Mouse (Mus musculus): ENCODE measurements around the gene Hoxa9. TPM values are rescaled to one million over a fixed set of nuclear protein-coding genes. Genes with fewer than 3 reads are reported as not detected.
A peak's percentile ranks its signal among the peaks of the same experiment; 100 is the strongest.

Hoxa9 gene
- polyA plus RNA-seq, 1 experiment from 2014 or later: 58.3 TPM

DNA sequence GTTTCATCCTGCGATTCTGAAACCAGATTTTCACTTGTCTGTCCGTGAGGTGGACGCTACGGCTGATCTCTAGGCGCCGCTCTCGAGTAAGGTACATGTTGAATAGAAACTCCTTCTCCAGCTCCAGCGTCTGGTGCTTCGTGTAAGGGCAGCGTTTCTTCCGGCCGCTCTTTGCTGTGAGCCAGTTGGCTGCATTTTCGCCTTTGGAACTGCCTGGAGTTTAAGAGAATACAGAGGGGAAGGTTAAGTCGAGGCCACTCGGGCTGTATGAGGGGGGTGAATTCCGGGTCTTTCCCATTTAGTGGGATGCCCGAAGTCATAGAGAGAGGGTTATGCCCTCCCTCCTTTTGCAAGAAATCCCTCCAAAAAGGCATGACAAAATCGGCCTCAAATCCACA is 1.7 kb upstream of the Hoxa9 start:
- ATAC-seq (ENCODE audit: low FRiP score, low read depth): no peak
- Histone ChIP-seq H3K4me1 (peaks cover 25% of the 10 kb centered on the region), H3K9me3 (no peaks in the 10 kb centered on the region), H3K4me2 (replicated peaks) (peak overlapping the region; percentile 75), H3K9ac (peak overlapping the region; percentile 100), H3K27me3 (no peaks in the 10 kb centered on the region), H3K4me3 (peak overlapping the region; percentile 95), H3K27ac (peak overlapping the region; percentile 100), H3K36me3 (peaks cover 35% of the 10 kb centered on the region)
- under 1% methylated on average over 18 of the region's 18 CpGs for WGBS

DNA sequence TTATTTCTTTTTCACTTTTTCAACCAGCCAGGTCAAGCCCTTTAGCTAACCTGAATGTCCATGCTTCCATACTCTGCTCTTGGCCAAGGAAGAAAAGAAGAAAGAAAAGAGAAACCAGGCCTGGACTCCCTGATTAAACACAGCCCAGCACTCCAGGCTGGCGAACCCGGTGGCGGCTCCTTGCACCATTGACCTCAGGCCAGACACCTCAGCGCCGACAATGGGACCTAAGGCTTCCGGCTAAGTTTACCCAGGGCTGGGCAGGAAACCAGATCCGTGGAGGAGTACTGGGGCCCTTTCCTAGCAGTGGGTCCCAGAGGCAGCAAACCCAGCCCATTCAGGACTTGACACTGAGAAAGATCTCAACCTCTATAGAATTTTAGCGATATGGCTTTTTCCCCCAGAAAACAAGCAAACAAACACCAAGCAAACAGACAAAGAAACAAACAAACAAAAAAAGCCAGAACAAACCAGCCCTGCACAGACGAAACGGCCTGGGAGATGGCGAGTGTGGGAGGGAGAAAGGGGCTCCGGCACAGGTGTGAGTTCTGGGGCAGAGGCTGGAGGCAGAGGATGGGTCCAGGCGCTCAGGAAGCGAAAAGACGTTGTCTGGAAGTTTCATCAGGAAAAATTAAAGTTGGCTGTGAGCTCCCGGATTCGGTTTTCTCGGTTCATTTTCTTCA is 1.1 kb upstream of the Hoxa9 start:
- Histone ChIP-seq H3K9me3 (no peaks in the 10 kb centered on the region), H3K36me3 (peaks cover 35% of the 10 kb centered on the region), H3K27me3 (no peaks in the 10 kb centered on the region), H3K27ac (peak overlapping the region; percentile 100), H3K4me1 (peaks cover 28% of the 10 kb centered on the region), H3K4me3 (peak overlapping the region; percentile 95), H3K9ac (peak overlapping the region; percentile 100), H3K4me2 (replicated peaks) (peak overlapping the region; percentile 75)
- WGBS: under 1% methylated on average over 18 of the region's 18 CpGs
- ATAC-seq (ENCODE audit: low FRiP score, low read depth): no peak

DNA sequence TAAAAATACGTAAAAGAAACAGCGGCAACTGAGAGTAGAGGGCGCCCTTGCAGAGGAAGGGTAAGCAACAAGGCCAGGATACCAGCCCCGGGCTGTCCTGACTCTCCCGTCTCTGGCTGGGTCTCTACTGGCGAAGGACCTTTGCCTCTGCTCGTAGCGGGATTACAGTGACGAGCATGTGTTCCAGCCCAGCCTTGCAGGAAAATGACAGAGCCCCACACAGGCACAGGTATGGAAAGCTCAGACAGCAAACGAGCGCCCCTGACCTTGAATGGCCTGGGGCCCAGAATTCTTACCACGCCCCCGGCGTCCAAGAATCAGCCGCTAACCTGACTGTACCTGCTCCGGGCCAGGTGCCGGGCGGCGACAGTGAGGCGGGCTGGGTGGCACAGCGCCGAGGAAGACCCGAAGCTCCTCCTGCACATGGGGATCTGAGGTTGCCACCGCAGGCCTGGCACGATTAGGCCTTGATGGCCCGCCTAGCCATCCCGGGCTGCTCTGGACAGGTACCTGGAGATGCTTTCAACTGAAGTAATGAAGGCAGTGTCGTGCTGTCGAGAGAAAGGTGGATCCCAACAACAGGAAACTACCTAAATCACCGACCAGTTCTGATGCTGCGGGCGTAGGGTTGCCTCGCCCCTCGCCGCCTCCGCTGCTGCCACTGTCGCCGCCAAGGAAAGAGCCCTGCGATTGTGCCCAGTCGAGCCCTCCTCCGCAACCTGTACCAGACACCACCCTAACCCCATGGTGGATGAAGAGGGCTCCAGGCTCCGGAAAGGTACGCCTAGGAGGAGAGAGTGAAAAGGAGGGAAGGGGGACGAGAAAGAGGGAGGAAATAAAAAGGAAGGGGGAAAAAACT is 1.1 kb downstream of the Hoxa9 start:
- peak overlapping the region; percentile 95 for H3K4me3 ChIP-seq
- no peak for ATAC-seq (ENCODE audit: low FRiP score, low read depth)
- no peaks in the 10 kb centered on the region for H3K9me3 ChIP-seq
- H3K27me3 ChIP-seq: no peaks in the 10 kb centered on the region
- H3K4me1 ChIP-seq: peaks cover 12% of the 10 kb centered on the region
- peak overlapping the region; percentile 89 for H3K4me2 ChIP-seq (replicated peaks)
- H3K36me3 ChIP-seq: peaks cover 40% of the 10 kb centered on the region
- under 1% methylated on average over 44 of the region's 44 CpGs for WGBS
- peak overlapping the region; percentile 99 for H3K27ac ChIP-seq
- H3K9ac ChIP-seq: peak overlapping the region; percentile 99

GRCm38 (mm10) chr6:52228475-52229465 is 2.1 kb downstream of the Hoxa9 start:
- H3K4me2 ChIP-seq (replicated peaks): peak overlapping the region; percentile 89
- H3K9ac ChIP-seq: peak overlapping the region; percentile 99
- H3K27ac ChIP-seq: peak overlapping the region; percentile 99
- WGBS: under 1% methylated on average over 38 of the region's 38 CpGs
- no peak for ATAC-seq (ENCODE audit: low FRiP score, low read depth)
- peaks cover 12% of the 10 kb centered on the region for H3K4me1 ChIP-seq
- H3K9me3 ChIP-seq: no peaks in the 10 kb centered on the region
- peaks cover 41% of the 10 kb centered on the region for H3K36me3 ChIP-seq
- H3K27me3 ChIP-seq: no peaks in the 10 kb centered on the region
- H3K4me3 ChIP-seq: peak overlapping the region; percentile 95

GRCm38 (mm10) chr6:52227470-52228222 is 3.2 kb downstream of the Hoxa9 start:
- Histone ChIP-seq H3K4me2 (replicated peaks) (peak overlapping the region; percentile 93), H3K27me3 (no peaks in the 10 kb centered on the region), H3K4me3 (peak overlapping the region; percentile 86), H3K36me3 (peaks cover 38% of the 10 kb centered on the region), H3K9me3 (no peaks in the 10 kb centered on the region), H3K9ac (peak overlapping the region; percentile 99), H3K27ac (peak overlapping the region; percentile 99), H3K4me1 (peaks cover 12% of the 10 kb centered on the region)
- ATAC-seq (ENCODE audit: low FRiP score, low read depth): no peak
- 3% methylated on average over 11 of the region's 11 CpGs for WGBS

DNA sequence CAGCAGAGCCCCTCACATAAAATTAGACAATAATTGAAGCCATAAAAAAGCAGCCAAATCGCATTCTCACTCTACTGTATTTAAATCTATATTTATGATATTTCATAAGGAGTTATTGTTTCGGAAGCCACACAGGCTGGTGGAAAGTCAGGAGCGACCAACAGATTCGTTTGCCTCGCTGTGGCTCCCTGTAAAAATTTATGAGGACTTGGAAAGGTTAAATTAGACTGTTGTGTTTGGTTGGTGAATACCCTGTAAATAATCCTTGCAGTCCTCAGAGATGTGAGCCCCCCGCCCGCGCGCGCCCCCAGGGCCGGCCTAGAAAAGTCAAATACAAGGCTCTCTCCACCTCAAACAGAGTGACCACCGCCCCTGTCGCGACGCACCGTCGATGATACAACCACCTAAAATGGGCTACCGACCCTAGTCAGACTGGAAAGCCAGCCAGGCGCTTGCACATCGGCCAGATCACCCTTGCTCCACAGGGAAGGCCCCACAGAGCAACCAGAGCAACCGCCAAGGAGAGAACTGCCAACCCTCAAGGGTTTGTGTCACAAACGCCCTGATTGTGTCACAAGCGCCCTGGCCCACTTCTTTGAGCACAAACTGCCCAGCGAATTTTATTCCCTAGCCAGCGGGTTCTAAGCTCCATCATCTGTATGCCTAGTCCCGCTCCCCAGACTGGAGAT is 4.2 kb downstream of the Hoxa9 start:
- H3K27me3 ChIP-seq: no peaks in the 10 kb centered on the region
- whole genome bisulfite sequencing: 1% methylated on average over 26 of the region's 26 CpGs
- H3K9ac ChIP-seq: peak overlapping the region; percentile 99

DNA sequence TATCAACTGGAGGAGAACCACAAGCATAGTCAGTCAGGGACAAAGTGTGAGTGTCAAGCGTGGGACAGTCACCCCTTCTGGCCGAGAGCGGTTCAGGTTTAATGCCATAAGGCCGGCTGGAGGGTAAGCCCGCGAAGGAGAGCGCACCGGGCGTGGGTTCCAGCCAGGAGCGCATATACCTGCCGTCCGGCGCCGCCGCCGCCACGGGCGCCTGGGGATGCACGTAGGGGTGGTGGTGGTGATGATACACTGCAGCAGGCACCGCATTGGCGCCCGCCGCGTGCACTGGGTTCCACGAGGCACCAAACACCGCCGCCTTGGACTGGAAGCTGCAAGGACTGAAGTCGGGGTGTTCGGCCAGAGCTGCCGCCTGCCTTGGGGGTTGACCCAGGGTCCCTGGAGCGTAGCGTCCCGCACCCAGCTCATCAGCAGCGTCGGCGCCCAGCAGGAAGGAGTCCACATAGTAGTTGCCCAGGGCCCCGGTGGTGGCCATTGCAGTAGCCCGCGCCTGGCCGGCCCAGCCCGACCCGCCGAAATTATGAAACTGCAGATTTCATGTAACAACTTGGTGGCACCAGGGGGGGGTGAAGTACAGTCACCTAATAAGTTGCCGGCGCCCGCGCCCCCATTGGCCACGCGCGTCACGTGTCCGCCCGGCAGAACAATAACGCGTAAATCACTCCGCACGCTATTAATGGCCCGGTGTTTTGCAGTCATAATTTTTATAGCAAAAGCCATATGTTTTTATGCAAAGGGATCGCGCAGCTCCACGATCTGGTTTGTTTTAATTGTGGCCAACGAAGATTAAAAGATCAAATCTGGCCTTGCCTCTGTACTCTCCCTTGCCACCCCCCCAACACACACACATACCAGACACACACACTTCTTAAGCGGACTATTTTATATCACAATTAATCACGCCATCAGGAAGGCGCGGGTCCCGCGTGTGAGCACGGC is 5.0 kb downstream of the Hoxa9 start:
- peak overlapping the region; percentile 99 for H3K9ac ChIP-seq
- WGBS: under 1% methylated on average over 69 of the region's 69 CpGs
- peak overlapping the region; percentile 86 for H3K4me3 ChIP-seq
- no peaks in the 10 kb centered on the region for H3K27me3 ChIP-seq
- peak; percentile 62 for ATAC-seq (ENCODE audit: low FRiP score, low read depth)
- H3K4me1 ChIP-seq: peaks cover 25% of the 10 kb centered on the region
- peak overlapping the region; percentile 99 for H3K27ac ChIP-seq
- peaks cover 27% of the 10 kb centered on the region for H3K36me3 ChIP-seq
- peak overlapping the region; percentile 93 for H3K4me2 ChIP-seq (replicated peaks)
- H3K9me3 ChIP-seq: no peaks in the 10 kb centered on the region

More for the DNA sequence above, 4.2 kb downstream of the Hoxa9 start:
- peaks cover 29% of the 10 kb centered on the region for H3K36me3 ChIP-seq
- peak; percentile 3; the same call in 1 of the 2 replicates for ATAC-seq (ENCODE audit: low FRiP score, low read depth)
- peak overlapping the region; percentile 93 for H3K4me2 ChIP-seq (replicated peaks)
- H3K27ac ChIP-seq: peak overlapping the region; percentile 99
- H3K4me1 ChIP-seq: peaks cover 18% of the 10 kb centered on the region
- no peaks in the 10 kb centered on the region for H3K9me3 ChIP-seq
- peak overlapping the region; percentile 86 for H3K4me3 ChIP-seq

GRCm38 (mm10) chr6:52224895-52225611 is 5.8 kb downstream of the Hoxa9 start:
- H3K36me3 ChIP-seq: peaks cover 24% of the 10 kb centered on the region
- H3K4me3 ChIP-seq: peak overlapping the region; percentile 86
- no peaks in the 10 kb centered on the region for H3K9me3 ChIP-seq
- ATAC-seq (ENCODE audit: low FRiP score, low read depth): no peak
- under 1% methylated on average over 36 of the region's 36 CpGs for WGBS
- H3K27ac ChIP-seq: peak overlapping the region; percentile 99
- H3K9ac ChIP-seq: peak overlapping the region; percentile 99
- 0 out of 2 replicates have a peak, but pooled peaks cover under 1% of the 10 kb centered on the region for H3K27me3 ChIP-seq
- peak overlapping the region; percentile 93 for H3K4me2 ChIP-seq (replicated peaks)
- peaks cover 33% of the 10 kb centered on the region for H3K4me1 ChIP-seq

DNA sequence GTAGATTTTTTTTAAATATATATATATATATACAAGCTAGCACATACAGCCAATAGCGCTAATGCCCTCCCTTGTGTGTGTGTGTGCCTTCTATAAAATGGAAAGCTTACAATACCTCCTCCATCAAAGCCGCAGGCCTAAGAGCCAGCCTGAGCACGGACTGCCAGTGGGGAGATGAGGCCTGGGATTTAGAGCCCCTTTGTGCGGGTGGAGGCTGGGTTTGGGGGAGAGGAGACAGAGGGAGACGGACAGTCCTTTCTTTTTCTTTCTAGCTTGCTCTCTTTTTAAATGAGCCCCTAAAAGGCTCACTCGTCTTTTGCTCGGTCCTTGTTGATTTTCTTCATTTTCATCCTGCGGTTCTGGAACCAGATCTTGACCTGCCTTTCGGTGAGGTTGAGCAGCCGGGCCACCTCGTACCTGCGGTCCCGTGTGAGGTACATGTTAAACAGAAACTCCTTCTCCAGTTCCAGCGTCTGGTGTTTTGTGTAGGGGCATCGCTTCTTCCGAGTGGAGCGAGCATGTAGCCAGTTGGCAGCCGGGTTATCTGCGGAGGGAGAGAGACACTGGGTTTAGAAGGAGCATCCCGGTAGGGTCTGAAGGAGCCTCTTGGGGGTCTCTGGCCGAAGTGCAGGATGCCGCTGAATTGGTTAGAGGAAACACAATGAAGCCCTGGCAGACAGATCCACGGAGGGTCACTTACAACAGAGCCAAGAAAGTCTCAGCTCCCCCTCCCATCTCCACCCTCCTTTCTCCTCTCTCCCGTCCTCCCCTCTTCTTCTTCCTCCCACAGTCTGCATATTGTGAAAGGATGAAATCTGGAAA is 6.7 kb downstream of the Hoxa9 start:
- peak overlapping the region; percentile 93 for H3K4me2 ChIP-seq (replicated peaks)
- H3K36me3 ChIP-seq: peaks cover 18% of the 10 kb centered on the region
- H3K27me3 ChIP-seq: 0 out of 2 replicates have a peak, but pooled peaks cover 2% of the 10 kb centered on the region
- H3K27ac ChIP-seq: peak overlapping the region; percentile 99
- peak overlapping the region; percentile 99 for H3K9ac ChIP-seq
- peak overlapping the region; percentile 86 for H3K4me3 ChIP-seq
- WGBS: 2% methylated on average over 24 of the region's 24 CpGs
- no peak for ATAC-seq (ENCODE audit: low FRiP score, low read depth)
- H3K4me1 ChIP-seq: peaks cover 42% of the 10 kb centered on the region
- H3K9me3 ChIP-seq: no peaks in the 10 kb centered on the region

Measured in limb, embryonic 13.5 days (tissue).